Mouse (Mus musculus): Measurements from ENCODE around the gene Plk4. TPM values are rescaled to one million over a fixed set of nuclear protein-coding genes. Genes with fewer than 3 reads are reported as not detected.
"Not testable (repeated sequence)": the region's sequence is repeated elsewhere in the genome, so short reads cannot be mapped to it uniquely, and the experiment has no call there.

Gene Plk4
- polyA plus RNA-seq, 1 experiment from 2014 or later = 17.0 TPM

GRCm38 (mm10) chr3:40846957-40847017 is 47.0 kb downstream of the Plk4 start, which contains the start of gene Abhd18:
Gene Abhd18 (plus strand): TSS chr3:40846970.
- peak within 1 kb of the TSS; percentile 53 for H3K4me3 ChIP-seq
- not testable (repeated sequence) for H3K36me3 ChIP-seq; ATAC-seq (ENCODE audit: low FRiP score); H3K9me3 ChIP-seq; H3K4me1 ChIP-seq (replicated peaks); H3K27me3 ChIP-seq
- H3K27ac ChIP-seq = peak within 1 kb of the TSS; percentile 88
- peak within 1 kb of the TSS; percentile 68 for H3K4me2 ChIP-seq
- H3K9ac ChIP-seq = peak within 1 kb of the TSS; percentile 75
- WGBS = no CpG with 5 or more reads among the region's 4 CpGs

- 0% methylated on average over 16 of the region's 21 CpGs for WGBS
- not testable (repeated sequence) for H3K36me3 ChIP-seq
These were observed 47.2 kb downstream of the Plk4 start for GRCm38 (mm10) chr3:40847018-40847417.

GRCm38 (mm10) chr3:40847936-40848335 is 48.1 kb downstream of the Plk4 start:
- 94% methylated on average over 2 of the region's 2 CpGs for WGBS
- H3K4me2 ChIP-seq = peak overlapping the region; percentile 68
- H3K4me3 ChIP-seq = not testable (repeated sequence)

More at GRCm38 (mm10) chr3:40847018-40847417, 47.2 kb downstream of the Plk4 start:
- Histone ChIP-seq H3K4me2 (peak overlapping the region; percentile 68), H3K9ac (peak overlapping the region; percentile 75), H3K4me3 (peak overlapping the region; percentile 53), H3K27ac (peak overlapping the region; percentile 79)
- not testable (repeated sequence) for H3K9me3 ChIP-seq; ATAC-seq (ENCODE audit: low FRiP score); H3K4me1 ChIP-seq (replicated peaks); H3K27me3 ChIP-seq

GRCm38 (mm10) chr3:40853123-40853738 is 53.4 kb downstream of the Plk4 start:
- not testable (repeated sequence) for H3K4me1 ChIP-seq (replicated peaks); H3K4me2 ChIP-seq; H3K27me3 ChIP-seq; H3K9me3 ChIP-seq; ATAC-seq (ENCODE audit: low FRiP score); H3K27ac ChIP-seq; H3K36me3 ChIP-seq; H3K4me3 ChIP-seq; H3K9ac ChIP-seq
- 92% methylated on average over 3 of the region's 3 CpGs for WGBS

More at GRCm38 (mm10) chr3:40847936-40848335, 48.1 kb downstream of the Plk4 start:
- not testable (repeated sequence) for H3K27me3 ChIP-seq; H3K27ac ChIP-seq; H3K4me1 ChIP-seq (replicated peaks); H3K36me3 ChIP-seq; H3K9ac ChIP-seq; ATAC-seq (ENCODE audit: low FRiP score); H3K9me3 ChIP-seq

Other genes with a start within 250 kb of the Plk4 start
- 0.27 and 0.41 TPM in 2 replicates for gene Slc25a31, start 91.2 kb upstream of the Plk4 start, polyA plus RNA-seq (2015; fragmentation: Nextera tagmentation; extraction: Ambion mirVana)
- gene Hspa4l, start 55.5 kb upstream of the Plk4 start, polyA plus RNA-seq (2015; fragmentation: Nextera tagmentation; extraction: Ambion mirVana) = 57.1 and 64.8 TPM in 2 replicates
- 12.5 and 13.0 TPM in 2 replicates for gene Mfsd8, start 46.9 kb downstream of the Plk4 start, polyA plus RNA-seq (2015; fragmentation: Nextera tagmentation; extraction: Ambion mirVana)
- gene Abhd18, start 47.0 kb downstream of the Plk4 start, polyA plus RNA-seq (2015; fragmentation: Nextera tagmentation; extraction: Ambion mirVana) = 15.5 and 17.5 TPM in 2 replicates
- 0.35 and 0.41 TPM in 2 replicates for gene 1700034I23Rik, start 102.5 kb downstream of the Plk4 start, polyA plus RNA-seq (2015; fragmentation: Nextera tagmentation; extraction: Ambion mirVana)
- gene Larp1b, start 149.8 kb downstream of the Plk4 start, polyA plus RNA-seq (2015; fragmentation: Nextera tagmentation; extraction: Ambion mirVana) = 3.2 and 5.0 TPM in 2 replicates